Mouse (Mus musculus): ENCODE measurements at regions not wholly inside any gene's neighbourhood (a gene's known extent, or its start where the extent isn't known, plus 50 kb on each side); places are given as distances from the start of the nearest gene placed in this dataset.
A peak's percentile ranks its signal among the peaks of the same experiment; 100 is the strongest.

- no peaks in the 10 kb centered on the region for H3K36me3 ChIP-seq (ENCODE audit: control insufficient read depth, insufficient read depth, low read length)
- no peak for DNase-seq (ENCODE audit: low spot score, missing footprints)
- H3K4me1 ChIP-seq (ENCODE audit: control insufficient read depth, insufficient read depth, low read length) = no peaks in the 10 kb centered on the region; the same call in 1 of the 2 replicates
- H3K27me3 ChIP-seq (ENCODE audit: control insufficient read depth, insufficient read depth, low read length) = no peaks in the 10 kb centered on the region
- no peak overlapping the region for H3K27ac ChIP-seq (ENCODE audit: low read depth, low read length)
- H3K4me2 ChIP-seq = no peak overlapping the region
- no peak for ATAC-seq (ENCODE audit: low FRiP score)
- H3K4me3 ChIP-seq (ENCODE audit: low read depth, low read length) = no peak overlapping the region
- no peaks in the 10 kb centered on the region for H3K9me3 ChIP-seq (ENCODE audit: control insufficient read depth, low read length)
- no peak overlapping the region for H3K9ac ChIP-seq (ENCODE audit: low read length)
- WGBS = 68% methylated on average over 4 of the region's 4 CpGs
These were observed 107.6 kb downstream of the Npy start for GRCm38 (mm10) chr6:49930104-49930503.

- WGBS = 86% methylated on average over 9 of the region's 9 CpGs
- H3K9ac ChIP-seq (ENCODE audit: low read length) = no peak overlapping the region
- no peak for ATAC-seq (ENCODE audit: low FRiP score)
- no peak overlapping the region for H3K4me2 ChIP-seq
- H3K9me3 ChIP-seq (ENCODE audit: control insufficient read depth, low read length) = no peaks in the 10 kb centered on the region
- H3K4me3 ChIP-seq (ENCODE audit: low read depth, low read length) = no peak overlapping the region
- H3K36me3 ChIP-seq (ENCODE audit: control insufficient read depth, insufficient read depth, low read length) = no peaks in the 10 kb centered on the region
- H3K4me1 ChIP-seq (ENCODE audit: control insufficient read depth, insufficient read depth, low read length) = no peaks in the 10 kb centered on the region
- H3K27ac ChIP-seq (ENCODE audit: low read depth, low read length) = no peak overlapping the region
- H3K27me3 ChIP-seq (ENCODE audit: control insufficient read depth, insufficient read depth, low read length) = no peaks in the 10 kb centered on the region
- no peak for DNase-seq (ENCODE audit: low spot score, missing footprints)
These were observed 120.6 kb downstream of the Npy start for GRCm38 (mm10) chr6:49943087-49943486.

GRCm38 (mm10) chr6:49958891-49959290 lies 136.4 kb downstream of the Npy start:
- no peaks in the 10 kb centered on the region for H3K36me3 ChIP-seq (ENCODE audit: control insufficient read depth, insufficient read depth, low read length)
- ATAC-seq (ENCODE audit: low FRiP score) = no peak
- DNase-seq (ENCODE audit: low spot score, missing footprints) = no peak
- H3K9ac ChIP-seq (ENCODE audit: low read length) = no peak overlapping the region
- 95% methylated on average over 8 of the region's 8 CpGs for WGBS
- no peaks in the 10 kb centered on the region for H3K27me3 ChIP-seq (ENCODE audit: control insufficient read depth, insufficient read depth, low read length)
- no peak overlapping the region for H3K27ac ChIP-seq (ENCODE audit: low read depth, low read length)
- H3K4me3 ChIP-seq (ENCODE audit: low read depth, low read length) = no peak overlapping the region
- no peak overlapping the region for H3K4me2 ChIP-seq
- no peaks in the 10 kb centered on the region for H3K9me3 ChIP-seq (ENCODE audit: control insufficient read depth, low read length)
- H3K4me1 ChIP-seq (ENCODE audit: control insufficient read depth, insufficient read depth, low read length) = no peaks in the 10 kb centered on the region

- no peak for DNase-seq (ENCODE audit: low spot score, missing footprints)
- Histone ChIP-seq H3K4me2 (no peak overlapping the region), H3K27ac (ENCODE audit: low read depth, low read length) (no peak overlapping the region), H3K9me3 (ENCODE audit: control insufficient read depth, low read length) (no peaks in the 10 kb centered on the region), H3K36me3 (ENCODE audit: control insufficient read depth, insufficient read depth, low read length) (no peaks in the 10 kb centered on the region), H3K4me3 (ENCODE audit: low read depth, low read length) (no peak overlapping the region), H3K9ac (ENCODE audit: low read length) (no peak overlapping the region), H3K27me3 (ENCODE audit: control insufficient read depth, insufficient read depth, low read length) (no peaks in the 10 kb centered on the region), H3K4me1 (ENCODE audit: control insufficient read depth, insufficient read depth, low read length) (no peaks in the 10 kb centered on the region)
- WGBS = 89% methylated on average over 4 of the region's 4 CpGs
- ATAC-seq (ENCODE audit: low FRiP score) = no peak
These were observed 138.7 kb downstream of the Npy start for GRCm38 (mm10) chr6:49961166-49961565.

- Histone ChIP-seq H3K36me3 (ENCODE audit: control insufficient read depth, insufficient read depth, low read length) (no peaks in the 10 kb centered on the region), H3K9ac (ENCODE audit: low read length) (no peak overlapping the region), H3K9me3 (ENCODE audit: control insufficient read depth, low read length) (no peaks in the 10 kb centered on the region), H3K4me3 (ENCODE audit: low read depth, low read length) (no peak overlapping the region), H3K4me1 (ENCODE audit: control insufficient read depth, insufficient read depth, low read length) (no peaks in the 10 kb centered on the region), H3K27me3 (ENCODE audit: control insufficient read depth, insufficient read depth, low read length) (no peaks in the 10 kb centered on the region), H3K27ac (ENCODE audit: low read depth, low read length) (no peak overlapping the region), H3K4me2 (no peak overlapping the region)
- 80% methylated on average over 5 of the region's 5 CpGs for WGBS
- ATAC-seq (ENCODE audit: low FRiP score) (no peak), DNase-seq (ENCODE audit: low spot score, missing footprints) (no peak)
These were observed 143.5 kb downstream of the Npy start for GRCm38 (mm10) chr6:49965944-49966545.

GRCm38 (mm10) chr6:49966555-49966954 lies 143.5 kb upstream of the Mpp6 start:
- Histone ChIP-seq H3K27me3 (ENCODE audit: control insufficient read depth, insufficient read depth, low read length) (no peaks in the 10 kb centered on the region), H3K4me2 (no peak overlapping the region), H3K36me3 (ENCODE audit: control insufficient read depth, insufficient read depth, low read length) (no peaks in the 10 kb centered on the region), H3K27ac (ENCODE audit: low read depth, low read length) (no peak overlapping the region), H3K9me3 (ENCODE audit: control insufficient read depth, low read length) (no peaks in the 10 kb centered on the region), H3K9ac (ENCODE audit: low read length) (no peak overlapping the region), H3K4me1 (ENCODE audit: control insufficient read depth, insufficient read depth, low read length) (no peaks in the 10 kb centered on the region), H3K4me3 (ENCODE audit: low read depth, low read length) (no peak overlapping the region)
- DNase-seq (ENCODE audit: low spot score, missing footprints) (no peak), ATAC-seq (ENCODE audit: low FRiP score) (no peak)
- 91% methylated on average over 3 of the region's 3 CpGs for WGBS

GRCm38 (mm10) chr6:49973258-49973865 lies 136.7 kb upstream of the Mpp6 start:
- Histone ChIP-seq H3K9me3 (ENCODE audit: control insufficient read depth, low read length) (no peaks in the 10 kb centered on the region), H3K4me3 (ENCODE audit: low read depth, low read length) (no peak overlapping the region), H3K27ac (ENCODE audit: low read depth, low read length) (no peak overlapping the region), H3K36me3 (ENCODE audit: control insufficient read depth, insufficient read depth, low read length) (no peaks in the 10 kb centered on the region), H3K27me3 (ENCODE audit: control insufficient read depth, insufficient read depth, low read length) (no peaks in the 10 kb centered on the region), H3K9ac (ENCODE audit: low read length) (no peak overlapping the region), H3K4me1 (ENCODE audit: control insufficient read depth, insufficient read depth, low read length) (no peaks in the 10 kb centered on the region), H3K4me2 (no peak overlapping the region)
- ATAC-seq (ENCODE audit: low FRiP score) (no peak), DNase-seq (ENCODE audit: low spot score, missing footprints) (no peak)
- 80% methylated on average over 7 of the region's 7 CpGs for WGBS

- Histone ChIP-seq H3K4me1 (ENCODE audit: control insufficient read depth, insufficient read depth, low read length) (no peaks in the 10 kb centered on the region), H3K9ac (ENCODE audit: low read length) (no peak overlapping the region), H3K27ac (ENCODE audit: low read depth, low read length) (no peak overlapping the region), H3K36me3 (ENCODE audit: control insufficient read depth, insufficient read depth, low read length) (no peaks in the 10 kb centered on the region), H3K4me3 (ENCODE audit: low read depth, low read length) (no peak overlapping the region), H3K27me3 (ENCODE audit: control insufficient read depth, insufficient read depth, low read length) (no peaks in the 10 kb centered on the region), H3K9me3 (ENCODE audit: control insufficient read depth, low read length) (no peaks in the 10 kb centered on the region), H3K4me2 (no peak overlapping the region)
- ATAC-seq (ENCODE audit: low FRiP score) (no peak), DNase-seq (ENCODE audit: low spot score, missing footprints) (peak; percentile 88)
- 74% methylated on average over 11 of the region's 11 CpGs for whole genome bisulfite sequencing
These were observed 132.3 kb upstream of the Mpp6 start for GRCm38 (mm10) chr6:49977783-49978182.

GRCm38 (mm10) chr6:49983740-49984139 lies 126.3 kb upstream of the Mpp6 start:
- Histone ChIP-seq H3K36me3 (ENCODE audit: control insufficient read depth, insufficient read depth, low read length) (no peaks in the 10 kb centered on the region), H3K4me3 (ENCODE audit: low read depth, low read length) (no peak overlapping the region), H3K9ac (ENCODE audit: low read length) (no peak overlapping the region), H3K4me1 (ENCODE audit: control insufficient read depth, insufficient read depth, low read length) (no peaks in the 10 kb centered on the region), H3K9me3 (ENCODE audit: control insufficient read depth, low read length) (no peaks in the 10 kb centered on the region), H3K27ac (ENCODE audit: low read depth, low read length) (no peak overlapping the region), H3K4me2 (no peak overlapping the region), H3K27me3 (ENCODE audit: control insufficient read depth, insufficient read depth, low read length) (no peaks in the 10 kb centered on the region)
- 73% methylated on average over 4 of the region's 4 CpGs for WGBS
- ATAC-seq (ENCODE audit: low FRiP score) (no peak), DNase-seq (ENCODE audit: low spot score, missing footprints) (no peak)
